Mouse (Mus musculus) central nervous system, embryonic 11.5 days (tissue): ENCODE data around the gene Csn1s2b. TPM values are rescaled to one million over a fixed set of nuclear protein-coding genes. Genes with fewer than 3 reads are reported as not detected.

Experiments used
- polyA plus RNA-seq: library from polyadenylated mRNA; depleted of rRNA; stranded (reverse); fragments of >200 nt; gene quantifications from 2 replicates; pipeline ENCODE4 v1.2.3, GENCODE M21; 2012; rRNA removed

Csn1s2b gene
- polyA plus RNA-seq, result not detected in 2 replicates

GRCm38 (mm10) chr5:87807782-87808181 is at the start of gene Csn1s2b:
Gene Csn1s2b (plus strand): TSS chr5:87808082.

DNA sequence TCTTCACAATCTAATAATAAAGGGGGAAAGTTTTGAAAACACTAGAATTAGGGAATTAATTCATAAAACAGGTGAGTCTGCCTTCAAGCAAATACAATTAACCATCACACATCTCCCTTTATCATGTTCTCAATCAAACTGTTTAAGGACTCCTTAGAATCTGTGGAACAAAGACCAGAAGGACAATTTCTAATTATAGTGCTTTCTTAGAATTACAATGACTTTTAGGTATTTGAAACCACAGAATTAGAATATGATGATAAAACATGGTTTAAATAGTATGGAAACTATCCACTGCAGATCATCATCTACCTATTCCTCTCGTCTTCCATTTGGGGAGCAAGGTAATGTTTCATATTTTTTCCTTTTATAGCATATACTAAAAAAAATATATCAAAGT is 33.6 kb upstream of the Csn1s2b start, which contains the start of gene Csn1s2a:
Csn1s2a (plus strand) TSS at position 301 of the 400 bp plus-strand sequence.

DNA sequence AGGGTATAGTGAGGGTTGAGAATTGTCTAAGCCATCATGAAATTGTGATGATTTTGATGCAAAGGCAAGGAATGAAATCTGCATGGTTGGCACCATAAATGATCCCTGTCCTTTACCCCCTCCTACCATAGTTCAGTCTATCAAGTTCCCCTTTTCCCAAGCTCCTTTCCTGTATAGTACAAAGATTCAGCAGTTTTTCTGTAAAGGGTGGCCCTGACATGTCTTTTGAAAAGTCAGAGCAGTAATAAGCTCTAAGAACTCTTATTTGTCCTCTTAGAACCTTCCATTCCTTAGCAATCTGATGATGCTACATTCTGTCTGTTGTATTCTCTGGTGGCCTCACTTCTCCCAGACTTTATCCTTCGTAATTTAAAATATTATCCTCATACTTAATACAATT is 17.5 kb downstream of the Csn1s2b start, which contains the start of gene Prr27:
Prr27 (plus strand) TSS at position 301 of the 400 bp plus-strand sequence.

Other genes with a start within 250 kb of the Csn1s2b start
- 0.02 and 0.06 TPM in 2 replicates for gene Sult1d1, start 239.1 kb upstream of the Csn1s2b start, polyA plus RNA-seq
- gene Sult1e1, start 216.5 kb upstream of the Csn1s2b start, polyA plus RNA-seq, result 0.12 and 0.25 TPM in 2 replicates
- not detected in 2 replicates for gene Csn1s1, start 141.9 kb upstream of the Csn1s2b start, polyA plus RNA-seq
- gene Csn2, start 108.5 kb upstream of the Csn1s2b start, polyA plus RNA-seq, result not detected in 2 replicates
- gene Csn1s2a, start 33.5 kb upstream of the Csn1s2b start, polyA plus RNA-seq, result not detected in 2 replicates
- gene Prr27, start 17.6 kb downstream of the Csn1s2b start, polyA plus RNA-seq, result not detected in 2 replicates
- gene Odam, start 76.9 kb downstream of the Csn1s2b start, polyA plus RNA-seq, result not detected in 2 replicates
- 0.09 TPM in 1 of 2 replicates, not detected in the other for gene Csn3, start 117.5 kb downstream of the Csn1s2b start, polyA plus RNA-seq
- gene 2310003L06Rik, start 161.4 kb downstream of the Csn1s2b start, polyA plus RNA-seq, result not detected in 2 replicates
- gene Gm28434, start 161.4 kb downstream of the Csn1s2b start, polyA plus RNA-seq, result not detected in 2 replicates
- gene Cabs1, start 171.4 kb downstream of the Csn1s2b start, polyA plus RNA-seq, result not detected in 2 replicates
- not detected in 2 replicates for gene Smr3a, start 194.5 kb downstream of the Csn1s2b start, polyA plus RNA-seq